Mouse (Mus musculus): ENCODE measurements around the gene Ang.

The Ang gene

DNA sequence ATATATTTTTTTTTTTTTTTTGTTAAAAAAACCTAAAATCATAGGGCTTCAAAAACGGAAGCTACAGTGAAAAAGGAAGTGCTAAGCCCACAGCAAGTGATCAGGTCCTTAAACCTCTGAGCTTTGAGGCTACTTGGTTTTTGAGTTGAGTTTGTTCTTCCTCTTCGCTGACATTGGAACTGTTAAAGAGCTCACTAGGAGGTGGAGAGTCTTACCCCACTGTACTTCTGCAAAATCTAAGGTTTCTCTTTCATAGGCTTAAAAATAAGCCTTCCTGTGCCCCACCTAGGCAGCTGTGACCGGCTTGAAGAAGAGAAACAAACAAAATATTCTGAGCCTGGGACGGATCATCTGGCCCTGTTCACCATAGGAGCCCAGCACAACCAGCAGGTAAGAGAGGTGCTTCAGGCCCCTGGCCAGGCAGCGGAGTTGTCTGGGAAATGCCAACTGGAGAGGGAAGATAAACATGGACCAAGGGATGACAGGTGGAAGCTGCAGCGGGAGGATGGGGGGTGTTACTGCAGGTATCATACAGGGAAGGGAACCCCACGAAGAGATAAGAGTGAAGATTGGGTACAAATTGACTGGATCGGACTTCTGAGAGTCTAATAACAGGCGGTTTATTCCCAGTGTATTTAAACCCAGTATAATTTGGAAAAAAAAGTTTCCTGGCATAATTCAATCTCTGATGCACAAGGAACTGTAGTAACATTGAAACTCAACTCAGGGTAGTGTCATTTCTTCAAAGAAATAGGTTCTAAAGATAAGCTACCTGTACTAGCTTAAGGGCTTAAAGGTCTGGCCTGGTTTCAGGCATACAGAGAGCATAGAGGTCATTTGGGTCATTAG is 38.0 kb downstream of the Ang start:
- no peak for DNase-seq (ENCODE audit: low spot score)

DNA sequence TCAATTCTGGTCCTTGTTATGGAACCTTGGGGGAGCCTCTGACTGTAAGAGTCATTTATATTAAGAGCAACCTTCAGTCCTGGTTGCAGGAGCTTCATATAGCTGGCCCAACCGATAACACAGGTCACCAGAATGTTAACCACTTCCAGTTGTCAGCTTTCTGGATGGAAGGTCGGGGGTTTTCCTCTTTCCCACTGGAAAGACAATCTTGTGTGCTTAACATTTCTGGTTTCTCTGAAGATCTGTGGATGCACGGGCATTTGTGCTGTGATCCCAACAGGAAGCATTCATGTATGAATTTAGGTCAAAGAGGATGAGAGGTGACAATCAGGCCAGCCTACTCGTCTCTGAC is 38.6 kb downstream of the Ang start:
- no peak for DNase-seq (ENCODE audit: low spot score)

DNA sequence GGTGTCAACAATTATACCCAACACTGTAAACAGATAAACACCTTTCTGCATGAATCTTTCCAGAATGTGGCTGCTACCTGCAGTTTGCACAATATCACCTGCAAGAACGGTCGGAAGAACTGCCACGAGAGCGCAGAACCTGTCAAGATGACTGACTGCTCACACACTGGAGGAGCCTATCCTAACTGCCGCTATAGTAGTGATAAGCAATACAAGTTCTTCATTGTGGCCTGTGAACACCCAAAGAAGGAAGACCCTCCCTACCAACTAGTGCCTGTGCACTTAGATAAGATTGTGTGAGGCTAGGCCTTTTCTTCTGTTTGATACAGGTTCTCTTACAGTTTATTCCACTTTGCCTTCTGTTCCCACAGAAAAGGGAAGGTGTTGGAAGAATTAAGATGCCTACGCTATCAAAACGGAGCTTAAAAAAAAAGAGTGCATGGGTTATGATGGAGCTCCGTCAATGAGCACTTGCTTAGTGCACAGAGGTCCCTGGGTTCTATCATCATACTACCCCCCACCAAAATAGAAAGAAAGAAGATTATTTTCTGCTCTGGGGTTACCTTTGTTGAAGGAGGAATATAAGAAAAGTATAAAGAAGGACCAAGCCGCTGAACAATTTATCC is 39.5 kb downstream of the Ang start:
- no peak for DNase-seq (ENCODE audit: low spot score)

DNA sequence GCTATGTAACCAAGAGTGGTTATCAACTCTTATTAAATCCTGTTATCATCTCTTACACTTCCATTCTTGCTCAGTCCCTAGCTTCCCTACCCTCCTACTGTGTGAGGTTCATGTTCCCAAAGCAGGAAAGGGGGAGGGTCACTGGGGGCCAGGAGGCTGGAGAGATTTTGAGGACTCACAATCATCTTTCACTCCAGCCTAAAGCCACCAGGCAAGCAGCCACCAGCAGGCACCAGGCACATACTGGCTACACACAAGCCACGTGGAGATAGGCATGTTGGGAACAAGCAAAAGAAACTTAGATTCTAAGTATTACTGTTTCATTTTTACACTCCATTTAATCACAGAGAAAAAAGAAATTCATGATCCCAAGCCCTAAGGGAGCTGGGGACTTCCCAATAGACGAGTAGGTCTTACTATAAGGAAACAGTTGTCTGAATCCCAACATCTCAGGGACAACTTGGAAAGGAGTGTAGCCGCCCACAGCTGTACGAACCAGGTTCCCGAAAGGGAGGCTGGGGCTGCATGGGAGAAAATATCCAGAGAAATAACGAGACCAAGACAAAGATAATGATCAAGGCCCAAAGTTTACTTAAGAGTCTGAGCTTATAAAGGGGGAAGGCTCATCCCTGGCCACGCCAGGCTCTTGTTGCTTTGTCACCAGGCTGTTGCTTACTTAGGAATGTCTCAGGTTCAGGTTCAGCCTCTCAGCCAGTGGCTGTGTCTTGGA is 40.3 kb downstream of the Ang start:
- DNase-seq (ENCODE audit: low spot score) = no peak

DNA sequence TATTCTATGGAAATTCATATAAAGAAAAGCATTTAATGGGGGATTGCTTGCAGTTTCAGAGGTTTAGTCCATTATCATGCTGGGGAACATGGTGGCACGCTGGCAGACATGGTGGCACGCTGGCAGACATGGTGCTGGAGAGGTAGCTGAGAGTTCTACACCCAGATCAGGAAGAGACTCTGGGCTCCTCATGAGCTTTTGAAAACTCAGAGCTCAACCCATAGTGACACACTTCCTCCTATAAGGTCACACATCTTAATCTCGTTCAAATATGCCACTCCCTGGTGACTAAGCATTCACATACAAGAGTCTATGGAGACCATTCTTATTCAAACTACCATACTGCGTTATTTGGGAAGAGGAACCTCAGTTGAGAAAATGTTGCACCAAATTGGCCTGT is 41.4 kb downstream of the Ang start:
- no peak for DNase-seq (ENCODE audit: low spot score)

DNA sequence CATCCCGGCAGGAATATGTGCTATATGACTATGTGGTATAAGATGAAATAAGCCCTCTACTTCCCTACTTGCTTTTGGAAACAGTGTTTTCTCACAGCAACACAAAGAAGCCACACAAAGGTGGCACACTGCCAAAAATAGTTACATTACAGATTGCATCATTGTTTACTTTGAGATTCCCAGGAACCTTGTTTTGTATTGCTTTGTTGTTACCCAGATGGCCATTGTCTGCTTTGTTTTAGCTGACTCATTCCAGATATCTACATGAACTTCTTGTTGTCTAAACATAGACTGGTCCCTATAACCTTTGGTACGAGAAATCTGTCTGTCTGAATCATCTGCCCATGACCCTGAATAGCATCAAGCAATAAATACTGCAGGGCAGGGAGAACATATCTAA is 49.4 kb downstream of the Ang start:
- no peak for DNase-seq (ENCODE audit: low spot score)

DNA sequence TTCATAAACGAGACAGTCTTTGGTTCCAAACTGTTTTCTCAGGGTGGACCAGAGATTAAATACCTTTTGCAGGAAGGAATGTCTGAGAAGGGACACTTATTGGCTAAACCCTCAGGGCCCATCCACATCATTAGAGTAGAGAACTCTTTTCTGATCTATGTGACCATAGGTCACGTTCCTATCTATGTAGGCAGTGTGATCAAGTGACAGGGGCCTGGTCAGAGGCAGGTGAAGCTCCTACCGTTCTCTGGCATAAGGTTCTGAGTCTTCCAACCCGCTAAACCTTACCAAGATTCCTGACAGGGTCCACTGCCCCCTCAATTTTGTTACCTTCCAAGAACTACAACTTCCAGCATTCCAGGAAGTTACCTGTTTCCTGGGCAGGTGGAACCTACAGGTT is 51.2 kb downstream of the Ang start:
- no peak for DNase-seq (ENCODE audit: low spot score)

DNA sequence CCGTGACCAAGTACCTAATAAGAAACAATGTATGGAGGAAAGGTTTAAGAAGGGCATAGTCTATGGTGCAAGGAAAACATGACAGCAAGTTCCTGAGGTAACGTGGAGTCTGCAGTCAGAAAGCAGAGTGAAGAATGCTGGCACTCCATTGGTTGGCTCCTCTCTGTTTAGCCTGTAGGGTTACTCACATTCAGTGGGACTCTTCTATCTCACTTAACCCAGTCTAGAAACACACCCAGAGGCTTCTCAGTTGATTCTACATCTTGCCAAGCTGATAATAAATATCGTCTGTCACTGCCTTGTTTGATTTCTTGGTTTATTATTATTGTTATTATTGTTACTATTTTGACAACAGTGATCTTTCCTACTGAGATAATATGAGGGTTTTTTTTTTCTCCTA is 51.6 kb downstream of the Ang start:
- no peak for DNase-seq (ENCODE audit: low spot score)

DNA sequence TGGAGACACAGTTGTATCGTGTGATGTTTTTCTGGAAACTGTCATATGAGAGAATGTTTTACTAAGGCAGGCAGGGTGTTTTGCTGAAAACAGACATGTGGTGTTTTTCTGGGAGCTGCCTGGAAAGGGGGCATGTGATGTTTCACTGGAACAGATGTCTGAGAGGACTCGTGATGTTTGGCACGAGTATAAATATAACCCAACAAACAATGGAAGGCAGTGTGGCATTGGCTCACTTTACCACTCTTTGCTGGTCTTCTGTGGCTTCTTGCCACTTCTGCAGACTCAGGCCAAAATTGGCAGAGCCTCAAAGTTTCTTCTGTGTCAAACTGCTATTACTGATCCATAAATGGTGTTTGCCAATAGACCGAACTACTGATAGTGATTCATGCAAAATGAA is 52.3 kb downstream of the Ang start:
- no peak for DNase-seq (ENCODE audit: low spot score)

DNA sequence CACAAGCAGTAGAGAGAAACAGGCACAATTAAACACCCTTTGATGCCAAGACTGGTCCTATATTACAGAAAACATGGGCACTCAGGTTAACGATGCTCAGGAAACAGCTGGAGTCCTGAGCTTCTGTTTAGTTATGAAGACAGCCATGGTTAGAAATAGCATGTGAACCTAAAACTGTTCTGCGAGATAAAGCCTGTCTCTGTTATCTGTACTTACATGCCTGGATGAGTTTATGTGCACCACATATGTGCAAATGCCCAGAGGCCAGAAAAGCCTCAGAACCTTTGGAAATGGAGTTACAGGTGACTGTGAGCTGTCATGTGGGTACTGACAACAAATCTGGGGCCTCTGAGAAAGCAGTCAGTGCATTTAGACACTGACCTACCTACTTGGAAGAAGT is 53.0 kb downstream of the Ang start:
- DNase-seq (ENCODE audit: low spot score) = no peak

DNA sequence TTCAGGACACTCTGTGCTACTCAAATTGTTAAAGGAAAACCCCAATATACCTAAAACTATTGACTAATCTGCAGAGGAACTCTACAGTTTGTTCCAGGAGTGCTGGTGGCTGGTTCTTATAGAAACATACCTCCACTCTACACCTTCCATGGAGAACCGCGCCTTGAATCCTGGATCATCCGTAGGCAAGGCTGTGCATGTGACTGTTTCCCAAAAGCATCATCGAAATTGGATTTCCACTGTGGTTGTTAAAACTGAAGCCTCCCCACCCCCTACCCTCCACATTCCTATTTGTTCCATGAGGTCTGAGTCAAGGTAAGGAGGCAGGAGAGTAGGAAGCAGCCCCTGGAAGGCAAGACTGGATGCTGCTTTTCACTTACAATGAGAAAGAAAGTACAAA is 53.5 kb downstream of the Ang start:
- DNase-seq (ENCODE audit: low spot score) = no peak

DNA sequence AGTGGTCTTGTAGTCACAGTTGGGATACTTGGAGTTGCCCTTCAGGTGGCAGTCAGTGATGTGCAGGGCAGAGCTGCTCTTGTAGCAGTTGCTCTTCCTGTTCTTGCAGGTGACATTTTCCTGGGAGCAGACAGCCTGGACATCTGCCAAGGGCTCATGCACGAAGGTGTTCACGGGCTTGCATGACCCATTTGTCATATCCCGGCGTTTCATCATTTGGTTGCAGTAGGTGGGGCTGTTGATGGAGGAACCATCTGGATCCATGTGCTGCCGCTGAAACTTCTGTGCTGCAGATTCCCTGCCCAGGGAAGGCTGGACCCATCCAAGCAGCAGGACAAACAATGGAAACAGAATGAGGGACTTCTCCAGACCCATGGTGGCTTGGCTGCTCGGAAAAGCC is 54.6 kb downstream of the Ang start:
- DNase-seq (ENCODE audit: low spot score) = no peak

DNA sequence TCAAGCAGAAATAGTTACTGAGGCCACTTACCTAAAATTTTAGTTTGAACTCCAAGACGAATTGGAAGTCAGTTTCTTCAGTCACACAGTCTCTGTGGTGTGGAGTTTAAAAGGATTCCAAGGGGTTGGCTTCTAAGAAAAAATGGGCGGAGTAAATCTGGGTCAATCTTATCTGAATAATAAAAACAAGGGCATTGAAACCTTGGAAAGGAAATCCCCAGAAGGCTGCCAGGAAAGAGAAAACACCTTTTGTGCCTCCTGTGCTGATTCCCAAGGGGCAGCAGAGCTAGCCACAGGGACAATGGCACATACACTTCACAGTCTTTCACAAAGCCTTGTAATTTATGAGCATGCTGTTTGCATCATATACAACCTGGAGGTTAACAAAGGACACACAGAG is 55.7 kb downstream of the Ang start, which contains the start of gene Rnase1:
Gene Rnase1, minus strand, starts transcription at position 101 of the 400 bp plus-strand sequence.
- DNase-seq (ENCODE audit: low spot score) = no peak

DNA sequence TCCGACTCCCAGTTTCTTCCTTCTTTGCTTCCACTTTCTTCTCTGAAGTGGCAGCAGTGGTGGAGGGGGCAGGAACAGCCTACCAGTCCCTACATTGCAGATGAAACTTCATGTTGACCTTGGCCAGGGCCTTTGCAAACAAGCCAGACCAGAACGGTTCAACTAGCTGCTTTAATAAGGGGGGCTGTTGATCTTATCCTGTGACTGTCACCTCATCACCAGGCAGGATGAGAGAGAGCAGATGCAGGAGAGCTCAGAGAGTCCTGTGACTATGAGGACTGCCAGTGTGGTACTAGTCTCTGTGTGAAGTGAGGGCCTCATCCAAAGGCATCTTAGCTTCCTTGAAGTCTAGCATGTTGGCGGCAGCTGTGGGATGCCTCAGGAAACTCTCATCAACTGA is 57.1 kb downstream of the Ang start:
- no peak for DNase-seq (ENCODE audit: low spot score)

DNA sequence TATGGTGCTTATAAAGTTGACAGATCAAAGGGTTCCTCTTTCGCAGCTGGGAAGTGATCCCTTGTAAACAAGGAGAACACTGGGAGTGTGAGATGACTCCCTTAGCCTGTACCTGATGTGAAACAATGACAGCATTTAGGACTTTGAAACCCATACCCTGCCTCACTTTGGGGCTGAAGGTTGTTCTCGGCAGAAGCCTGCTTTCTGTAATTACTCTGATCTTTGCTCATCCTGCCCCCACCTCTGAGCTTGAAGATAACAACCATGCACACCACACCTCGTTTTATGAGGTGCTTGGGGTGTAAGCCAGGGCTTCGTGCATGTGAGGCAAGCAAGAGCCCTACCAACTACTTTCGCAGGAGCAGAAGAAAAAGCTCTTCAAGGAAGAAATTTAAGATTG is 58.2 kb downstream of the Ang start:
- DNase-seq (ENCODE audit: low spot score) = no peak

DNA sequence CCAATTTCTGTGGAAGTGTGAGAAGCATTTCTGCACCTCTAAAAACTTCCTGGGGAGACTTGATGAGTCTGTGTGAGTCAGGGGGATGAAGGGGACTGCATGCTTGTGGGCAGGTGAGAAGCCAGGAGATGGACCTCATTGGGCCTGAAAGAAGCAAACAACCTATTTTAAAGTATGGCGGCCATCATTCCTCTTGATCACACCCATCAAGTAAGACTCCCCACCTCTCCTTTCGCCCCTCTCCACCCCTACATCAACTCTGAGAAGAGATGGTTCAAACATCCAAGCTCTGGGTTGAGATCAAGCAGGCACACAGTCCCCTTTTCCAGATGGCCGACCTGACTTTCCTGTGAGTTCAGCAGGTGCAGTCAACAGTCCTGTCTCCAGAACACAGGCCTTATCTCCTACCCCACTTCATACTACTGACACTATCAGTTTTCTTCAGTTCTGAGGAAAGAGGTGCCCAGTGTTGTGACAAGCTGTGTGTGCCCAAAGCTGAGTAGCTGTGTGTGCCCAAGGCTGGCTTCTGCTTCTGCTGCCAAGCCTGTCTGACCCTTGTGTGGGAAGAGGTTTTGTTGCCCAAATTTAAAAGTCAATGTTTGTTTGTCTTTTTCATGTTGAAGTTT is 59.4 kb downstream of the Ang start:
- DNase-seq (ENCODE audit: low spot score) = no peak
